Mouse (Mus musculus): ENCODE measurements around the gene Ppl. TPM values are rescaled to one million over a fixed set of nuclear protein-coding genes. Genes with fewer than 3 reads are reported as not detected.
A peak's percentile ranks its signal among the peaks of the same experiment; 100 is the strongest.

The Ppl gene
- polyA plus RNA-seq, 1 experiment from 2014 or later, result 0.03 TPM

DNA sequence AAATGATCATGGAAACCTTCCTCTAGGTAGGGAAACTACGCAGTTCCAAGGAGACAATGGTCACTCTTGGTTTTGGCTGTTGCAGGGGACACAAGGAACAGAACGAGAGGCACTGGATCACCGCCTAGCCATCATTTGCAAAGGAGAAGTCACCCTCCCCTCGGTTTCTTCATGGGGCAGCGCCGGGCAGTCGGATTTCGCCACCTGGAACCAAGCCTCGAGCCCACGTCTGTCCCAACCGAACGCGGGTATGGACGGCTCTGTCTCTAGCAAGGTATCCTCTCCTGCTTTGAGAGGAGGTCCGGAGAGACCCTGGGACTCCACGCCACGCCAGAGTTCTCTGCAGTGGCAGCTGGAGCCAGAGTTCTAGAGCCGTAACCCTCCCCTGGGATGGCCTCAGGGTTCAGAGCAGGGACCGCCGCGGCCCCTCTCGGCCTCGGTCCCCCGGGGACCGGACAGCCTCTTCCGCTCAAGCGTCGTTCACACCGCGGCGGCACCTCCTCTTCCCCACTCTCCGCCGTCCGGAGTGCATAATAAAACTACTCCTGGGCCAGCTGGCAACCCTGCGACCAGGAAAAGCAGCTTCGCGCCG, 82.9 kb downstream of the Ppl start:
- in situ Hi-C loops (cut with MboI; ENCODE audit: low pct_unique_long_range_greater_than_20kb), result no loop called here
- ChIA-PET POLR2A (interaction anchor here (1.2 to 1.3 kb wide), 2 partner anchors 21 to 39 kb away, joined by 3 read pairs; no protein-coding TSS in a partner anchor), CTCF (no interaction called here)
- DNase-seq (ENCODE audit: low read depth, low spot score) (no peak), ATAC-seq (peak; percentile 32)
- no peaks in the 10 kb centered on the region for H3K27me3 ChIP-seq
- TF ChIP-seq CTCF (IDR thresholded peaks at IDR 0.05), result no peak

DNA sequence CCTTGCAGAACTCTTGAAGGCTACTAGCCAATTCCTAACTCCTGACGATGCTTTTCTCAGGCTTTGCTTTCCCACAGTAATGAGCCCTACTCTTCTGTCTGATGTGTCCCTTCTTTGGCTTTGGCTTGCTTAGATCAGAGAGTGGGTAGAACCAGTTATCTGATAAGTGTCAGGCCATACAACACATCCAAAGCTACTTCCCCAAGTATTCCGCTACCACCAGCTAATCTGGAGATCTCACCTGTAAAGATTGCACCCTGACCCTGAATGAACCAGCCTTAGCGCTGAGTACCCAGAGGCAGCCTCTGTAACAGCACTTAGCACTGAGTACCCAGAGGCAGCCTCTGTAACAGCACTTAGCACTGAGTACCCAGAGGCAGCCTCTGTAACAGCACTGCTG, 86.9 kb downstream of the Ppl start:
- POLR2A ChIA-PET, result no interaction called here
- no peak for ATAC-seq
- CTCF ChIA-PET, result interaction anchor here (1.0 kb wide), 1 partner anchor 9 kb away, joined by 3 read pairs; no protein-coding TSS in a partner anchor
- in situ Hi-C loops (cut with MboI; ENCODE audit: low pct_unique_long_range_greater_than_20kb), result no loop called here
- no peak for TF ChIP-seq CTCF (IDR thresholded peaks at IDR 0.05)
- H3K27me3 ChIP-seq, result no peaks in the 10 kb centered on the region
- DNase-seq (ENCODE audit: low read depth, low spot score), result no peak

DNA sequence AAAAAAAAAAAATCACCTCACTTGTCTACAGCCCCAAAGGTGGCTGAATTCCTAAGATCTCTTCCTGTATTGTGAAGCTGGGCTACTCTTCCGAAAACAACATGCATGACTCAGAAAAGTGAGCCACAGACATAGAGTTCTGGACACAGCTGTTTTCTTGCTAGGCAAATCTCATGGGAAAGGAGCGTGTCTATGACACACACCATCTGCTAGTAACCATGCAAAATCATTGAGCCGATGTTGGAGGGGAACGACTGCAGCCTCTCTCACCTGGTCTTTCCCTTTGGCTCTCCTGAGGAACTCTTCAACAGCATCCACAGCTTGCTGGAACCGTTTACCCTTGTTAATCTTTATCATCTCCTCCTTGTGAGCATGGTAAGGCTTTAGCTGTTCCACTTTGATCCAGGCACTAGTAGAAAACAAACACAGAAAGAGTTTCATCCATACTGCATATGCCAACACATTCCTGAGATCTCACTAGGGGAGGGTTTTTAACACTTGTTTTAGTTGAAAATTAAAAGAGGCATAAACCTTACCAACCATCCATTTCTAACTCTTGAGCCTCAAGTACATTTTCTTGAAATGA, 95.5 kb downstream of the Ppl start:
- in situ Hi-C loops (cut with MboI; ENCODE audit: low pct_unique_long_range_greater_than_20kb), result no loop called here
- CTCF ChIA-PET, result interaction anchor here (1.0 to 1.7 kb wide), 4 partner anchors 9 to 80 kb away, joined by 3 read pairs; partner anchors contain the start of gene Rogdi
- no peaks in the 10 kb centered on the region for H3K27me3 ChIP-seq
- DNase-seq (ENCODE audit: low read depth, low spot score) (peak; percentile 55), ATAC-seq (peak; percentile 62)
- POLR2A ChIA-PET, result interaction anchor here (0.6 to 0.9 kb wide), 2 partner anchors 20 to 122 kb away, joined by 3 read pairs; no protein-coding TSS in a partner anchor
- no peak for TF ChIP-seq CTCF (IDR thresholded peaks at IDR 0.05)

Other genes starting within 250 kb of the Ppl start
- gene Mgrn1, start 246.2 kb downstream of the Ppl start, polyA plus RNA-seq (2021), result 121 TPM
- 57.9 TPM for gene Nudt16l1, start 193.7 kb downstream of the Ppl start, polyA plus RNA-seq (2021)
- gene Anks3, start 168.2 kb downstream of the Ppl start, polyA plus RNA-seq (2021), result 58.2 TPM
- 0.09 TPM for gene Sept12, start 134.6 kb downstream of the Ppl start, polyA plus RNA-seq (2021)
- not detected for gene Smim22, start 125.1 kb downstream of the Ppl start, polyA plus RNA-seq (2021)
- gene Rogdi, start 118.9 kb downstream of the Ppl start, polyA plus RNA-seq (2021), result 50.2 TPM
- gene Glyr1, start 82.6 kb downstream of the Ppl start, polyA plus RNA-seq (2021), result 102 TPM
- 27.7 TPM for gene Ubn1, start 82.4 kb downstream of the Ppl start, polyA plus RNA-seq (2021)
- gene Sec14l5, start 14.7 kb upstream of the Ppl start, polyA plus RNA-seq (2021), result not detected
- 20.2 TPM for gene Nagpa, start 71.6 kb upstream of the Ppl start, polyA plus RNA-seq (2021)
- 0.21 TPM for gene AU021092, start 89.9 kb upstream of the Ppl start, polyA plus RNA-seq (2021)
- gene Alg1, start 101.2 kb upstream of the Ppl start, polyA plus RNA-seq (2021), result 37.4 TPM
- 45.3 TPM for gene Eef2kmt, start 123.6 kb upstream of the Ppl start, polyA plus RNA-seq (2021)

Measured in Patski (cell line).